Mouse (Mus musculus): ENCODE measurements around the gene Adh6a. TPM values are rescaled to one million over a fixed set of nuclear protein-coding genes. Genes with fewer than 3 reads are reported as not detected.
"Not testable (repeated sequence)": the region's sequence is repeated elsewhere in the genome, so short reads cannot be mapped to it uniquely, and the experiment has no call there.

Adh6a gene
- total RNA-seq, 2 experiments from 2014 or later, result not detected

- no peak for DNase-seq (ENCODE audit: low spot score in 2 of 2)
Observed at GRCm38 (mm10) chr3:138325001-138325400, 11.9 kb downstream of the Adh6a start.

DNA sequence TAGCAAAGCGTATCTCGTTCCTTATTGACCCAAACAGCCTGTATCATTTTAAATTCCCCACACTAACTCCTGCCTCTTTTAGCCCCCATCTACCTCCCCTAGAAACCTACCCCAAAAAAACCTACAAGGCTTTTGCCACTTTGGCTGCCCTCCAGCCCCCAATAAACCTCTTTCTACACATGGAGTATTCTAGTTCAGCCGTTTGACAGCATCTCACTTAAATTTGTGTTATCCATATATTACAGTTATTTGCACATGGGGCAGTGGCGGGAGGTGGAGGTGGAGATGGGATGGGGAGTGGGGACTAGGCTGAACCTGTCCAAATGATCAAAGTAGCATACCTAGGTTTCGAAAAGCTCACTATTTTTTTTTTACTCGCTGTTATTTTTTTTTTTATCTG, 12.4 kb downstream of the Adh6a start:
- DNase-seq (ENCODE audit: low spot score in 2 of 2), result no peak

DNA sequence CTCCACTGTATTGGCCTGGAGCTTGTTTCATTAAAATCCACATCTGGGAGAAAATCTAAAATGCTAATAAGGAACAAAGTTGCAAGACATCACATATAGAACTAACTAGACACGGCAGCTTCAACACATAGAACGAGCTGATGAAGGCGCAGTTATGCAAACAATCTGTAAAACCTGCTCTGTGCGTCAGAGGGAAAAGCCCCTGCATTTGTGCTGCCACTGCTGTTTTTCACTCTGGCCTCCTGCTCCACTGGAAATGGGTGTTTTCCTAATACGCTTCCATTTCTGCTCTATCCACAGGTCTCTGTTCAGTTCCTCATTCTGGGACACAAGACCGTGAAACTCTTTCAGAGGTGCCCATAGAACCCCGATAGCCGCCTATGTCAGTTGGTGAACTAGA, 20.8 kb downstream of the Adh6a start:
- no peak for DNase-seq (ENCODE audit: low spot score in 2 of 2)

DNA sequence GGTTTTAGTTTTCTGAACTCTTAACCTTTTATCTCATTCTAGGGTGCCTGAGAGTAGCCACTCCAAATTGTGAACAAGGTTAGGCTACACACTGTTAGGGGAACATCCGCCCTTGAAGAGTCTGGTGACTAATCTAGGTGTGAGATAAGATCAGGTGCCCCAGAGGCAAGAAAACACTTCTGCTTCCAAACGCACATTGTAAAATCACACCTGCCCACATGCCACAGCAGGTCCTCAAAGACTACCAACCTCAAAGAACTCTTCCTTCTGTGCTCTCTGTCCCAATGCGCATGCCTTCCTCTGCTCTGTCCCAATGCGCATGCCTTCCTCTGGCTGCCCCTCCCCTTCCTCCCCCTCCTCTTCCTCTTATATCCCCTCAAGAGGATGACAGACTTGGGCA, 21.2 kb downstream of the Adh6a start:
- no peak for DNase-seq (ENCODE audit: low spot score in 2 of 2)

GRCm38 (mm10) chr3:138335566-138335965, 22.5 kb downstream of the Adh6a start:
- no peak for DNase-seq (ENCODE audit: low spot score in 2 of 2)

DNA sequence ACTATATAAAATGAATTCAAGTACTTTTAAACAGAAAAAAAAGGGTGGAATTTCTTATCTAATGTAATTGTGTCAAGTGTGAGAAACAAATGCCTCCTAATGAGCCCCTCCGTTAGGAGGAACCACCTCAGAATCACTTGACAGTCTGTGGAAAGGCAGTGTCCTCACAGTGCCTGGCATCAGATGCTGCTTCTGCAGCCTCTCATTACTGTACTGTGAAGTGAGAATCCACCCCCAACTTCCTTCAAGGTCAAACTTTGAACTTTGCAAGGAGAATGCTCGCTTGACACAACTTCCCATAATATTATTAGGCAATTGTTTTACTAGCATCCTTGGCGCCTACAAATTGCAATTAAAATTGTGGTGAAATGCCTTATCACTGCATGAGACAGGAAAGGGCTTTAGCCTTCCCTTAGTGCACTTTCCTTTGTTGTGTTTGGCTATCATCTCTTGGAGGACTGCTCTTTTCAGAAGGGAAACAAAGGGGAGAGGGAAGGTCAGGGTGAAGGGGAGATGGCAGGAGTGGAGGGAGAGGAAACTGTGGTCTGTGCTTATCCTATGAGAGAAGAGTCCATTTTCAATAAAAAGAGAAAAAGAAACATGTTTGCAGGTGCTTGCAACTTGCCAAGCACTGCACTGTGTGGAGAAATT, 23.1 kb downstream of the Adh6a start:
- no peak for DNase-seq (ENCODE audit: low spot score in 2 of 2)

DNA sequence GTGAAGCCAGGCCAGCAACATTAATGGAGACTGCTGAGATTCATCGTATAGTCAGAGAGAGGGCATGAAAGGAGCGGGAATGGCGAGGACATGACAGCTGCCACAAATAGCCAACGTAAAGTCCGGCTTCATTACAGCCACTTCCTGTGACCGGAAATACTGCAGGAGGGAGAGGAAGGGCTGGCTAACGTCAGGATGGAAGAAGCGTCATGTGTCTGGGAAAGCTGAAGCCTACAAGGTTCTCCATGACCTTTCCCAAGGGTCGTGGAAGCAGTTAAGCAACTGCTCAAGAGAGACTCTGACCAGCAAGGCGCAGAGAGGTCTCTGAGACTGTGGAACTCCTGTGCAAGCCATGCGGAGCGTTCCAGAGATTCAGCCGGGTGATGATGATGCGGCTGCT, 28.4 kb downstream of the Adh6a start, which contains the start of gene Adh6b:
Gene Adh6b (plus strand): TSS at position 305 of the 400 bp plus-strand sequence.
- DNase-seq (ENCODE audit: low spot score in 2 of 2), result no peak

GRCm38 (mm10) chr3:138347041-138347440, 34.0 kb downstream of the Adh6a start:
- no peak for DNase-seq (ENCODE audit: low spot score in 2 of 2)

DNA sequence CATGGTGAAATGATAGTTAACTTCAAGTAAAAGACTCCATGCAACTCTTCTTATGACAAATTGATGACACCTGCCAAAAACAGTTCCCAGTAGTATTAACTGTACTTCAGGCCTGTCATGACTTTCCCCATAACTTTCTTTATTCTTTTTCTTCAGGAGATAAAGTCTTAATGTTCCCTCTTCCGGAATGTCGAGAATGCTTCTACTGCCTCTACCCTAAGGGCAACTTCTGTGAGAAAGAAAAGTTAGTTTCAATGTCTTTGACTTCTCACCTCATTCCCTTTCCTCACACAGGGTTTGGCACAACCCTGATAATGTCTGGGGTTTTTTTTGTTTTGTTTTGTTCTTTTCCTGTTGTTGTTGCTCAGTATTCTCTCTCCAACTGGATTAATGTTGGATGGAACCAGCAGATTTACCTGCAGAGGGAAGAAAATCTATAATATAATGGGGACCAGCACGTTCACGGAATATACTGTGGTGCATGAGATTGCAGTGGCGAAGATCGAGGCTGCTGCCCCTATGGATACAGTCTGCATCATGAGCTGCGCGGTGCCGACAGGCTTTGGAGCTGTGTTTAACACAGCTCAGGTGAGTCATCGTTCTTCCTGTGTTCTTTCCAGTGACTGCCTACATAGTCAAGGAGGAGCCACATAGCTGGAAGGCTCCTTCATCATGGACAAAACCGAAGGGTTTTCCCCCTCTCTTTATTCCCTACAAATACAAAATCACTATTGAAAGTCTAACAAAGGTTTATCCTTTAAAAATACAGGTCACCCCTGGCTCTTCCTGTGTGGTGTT, 39.1 kb downstream of the Adh6a start:
- no peak for DNase-seq (ENCODE audit: low spot score in 2 of 2)

GRCm38 (mm10) chr3:138358856-138359255, 45.8 kb downstream of the Adh6a start:
- DNase-seq (ENCODE audit: low spot score in 2 of 2), result no peak

- DNase-seq (ENCODE audit: low spot score in 2 of 2), result no peak
Observed at GRCm38 (mm10) chr3:138360721-138361120, 47.6 kb downstream of the Adh6a start.

DNA sequence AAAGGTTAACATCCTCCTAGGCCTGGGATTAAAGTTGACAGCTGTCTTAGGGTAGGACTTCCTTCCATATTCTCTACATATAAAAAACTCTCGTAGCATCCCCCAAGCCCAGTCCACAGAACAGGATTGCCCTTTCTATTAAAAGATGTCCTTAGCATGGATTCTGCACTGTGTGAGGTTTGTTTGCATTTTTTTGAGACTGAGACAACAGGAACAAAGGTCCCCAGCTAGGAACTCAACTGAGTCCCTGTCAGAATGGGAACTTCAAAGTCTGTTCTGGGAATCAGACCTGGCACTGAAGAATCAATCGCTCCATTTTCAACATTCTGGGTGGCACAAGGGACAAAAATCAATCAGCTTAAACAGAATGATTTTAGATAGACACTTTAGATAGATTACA, 49.8 kb downstream of the Adh6a start:
- DNase-seq (ENCODE audit: low spot score in 2 of 2), result no peak

DNA sequence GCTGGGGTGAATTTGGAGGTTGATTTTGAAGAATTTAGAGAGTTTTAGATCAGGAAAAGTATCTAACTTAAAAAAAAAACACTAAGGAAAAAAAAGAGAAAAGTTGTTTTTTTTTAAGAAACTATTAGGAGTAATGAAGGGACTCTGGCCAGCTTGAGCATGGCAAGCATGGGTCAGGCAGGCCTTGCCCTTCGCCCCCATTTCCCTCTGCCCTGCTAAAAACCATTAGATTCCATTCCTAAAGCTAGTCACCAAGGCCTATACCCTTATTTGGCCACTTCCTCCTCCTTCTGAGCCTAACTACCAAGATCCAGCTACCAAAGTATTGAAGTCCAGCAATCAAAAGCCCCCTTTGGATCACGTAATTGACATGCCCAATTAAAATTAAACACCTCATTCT, 53.1 kb downstream of the Adh6a start:
- DNase-seq (ENCODE audit: low spot score in 2 of 2), result no peak

DNA sequence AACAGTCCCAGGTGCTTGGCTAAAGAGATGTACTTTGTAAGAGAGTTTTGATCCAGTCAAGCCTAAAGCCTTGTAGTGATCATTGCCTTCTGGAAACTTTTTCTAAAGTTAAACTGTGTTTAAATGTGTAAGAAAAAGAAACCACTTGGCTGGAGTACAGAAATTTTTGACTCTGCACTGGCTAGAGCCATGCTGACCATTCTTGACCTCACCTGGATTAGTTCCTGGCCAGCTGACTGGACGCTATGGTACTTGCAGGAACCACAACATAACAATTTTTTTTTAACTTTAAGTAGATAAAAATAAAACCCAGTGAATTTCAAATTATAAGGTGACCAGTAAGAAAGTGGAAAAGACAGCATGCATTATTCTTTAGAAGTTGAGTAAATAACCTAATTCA, 56.5 kb downstream of the Adh6a start:
- DNase-seq (ENCODE audit: low spot score in 2 of 2), result no peak

- not testable (repeated sequence) for DNase-seq (ENCODE audit: low spot score in 2 of 2)
Observed at GRCm38 (mm10) chr3:138370289-138370688, 57.2 kb downstream of the Adh6a start.

DNA sequence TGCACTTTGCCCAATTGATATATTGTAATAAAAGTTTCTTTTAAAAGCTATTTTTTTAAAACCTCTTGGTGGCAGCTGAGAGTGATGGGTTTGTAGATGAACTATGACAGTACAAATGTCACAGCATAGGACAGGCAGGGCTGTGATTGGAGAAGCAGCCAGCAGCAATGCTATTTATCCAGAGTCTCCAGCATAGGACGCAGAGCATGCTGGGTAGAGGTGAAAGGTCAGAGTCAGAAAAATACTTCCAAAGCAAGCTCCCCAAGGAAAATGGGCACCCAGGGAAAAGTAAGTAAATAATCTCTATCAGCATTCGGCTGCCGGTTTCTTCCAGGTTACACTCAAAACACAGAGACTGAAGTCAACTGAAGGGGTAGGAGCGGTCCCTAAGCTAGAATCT, 60.8 kb downstream of the Adh6a start:
- DNase-seq (ENCODE audit: low spot score in 2 of 2), result no peak

DNA sequence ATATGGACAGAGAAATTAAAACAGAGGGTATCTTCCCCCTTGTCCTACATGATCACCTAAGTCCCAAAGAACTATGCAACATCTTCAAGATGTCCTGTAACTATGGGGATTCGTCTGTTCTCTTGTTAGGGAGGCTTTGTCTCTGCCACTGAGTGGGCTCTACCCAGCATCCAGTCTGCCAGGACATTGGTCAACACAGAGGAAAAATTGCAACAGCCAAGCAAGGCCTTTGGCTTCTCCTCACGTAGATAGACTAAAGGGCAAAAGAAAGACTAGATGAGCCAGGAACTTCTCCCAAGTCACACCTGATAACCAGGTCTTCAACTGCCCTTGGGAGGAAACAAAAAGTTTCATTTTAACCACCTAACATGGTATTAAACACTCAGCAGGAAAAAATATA, 62.1 kb downstream of the Adh6a start:
- DNase-seq (ENCODE audit: low spot score in 2 of 2), result no peak

Other genes with a start within 250 kb of the Adh6a start
- 1 to 10 TPM; 2.2 to 3.9 TPM for gene 1110002E22Rik, start 248.2 kb upstream of the Adh6a start, total RNA-seq (2021)
- gene Gm5105, start 245.9 kb upstream of the Adh6a start, total RNA-seq (2021), result under 1 TPM in 1 of 2 experiments, not detected in 1; 0.21 TPM
- 1 to 10 TPM; 4.0 to 4.9 TPM for gene Trmt10a, start 169.8 kb upstream of the Adh6a start, total RNA-seq (2021)
- 1 to 10 TPM; 6.1 to 8.5 TPM for gene Mttp, start 168.3 kb upstream of the Adh6a start, total RNA-seq (2021)
- gene 4930579F01Rik, start 119.5 kb upstream of the Adh6a start, total RNA-seq (2021), result not detected
- not detected for gene Adh7, start 95.5 kb upstream of the Adh6a start, total RNA-seq (2021)
- under 1 TPM; 0.60 to 0.96 TPM for gene Adh1, start 52.3 kb upstream of the Adh6a start, total RNA-seq (2021)
- gene Adh6b, start 28.5 kb downstream of the Adh6a start, total RNA-seq (2021), result not detected
- not detected for gene Adh4, start 102.2 kb downstream of the Adh6a start, total RNA-seq (2021)
- gene Adh5, start 129.8 kb downstream of the Adh6a start, total RNA-seq (2021), result 10 to 100 TPM; 62.1 to 62.6 TPM
- 10 to 100 TPM; 43.7 to 46.0 TPM for gene Metap1, start 176.2 kb downstream of the Adh6a start, total RNA-seq (2021)
- gene Eif4e, start 212.9 kb downstream of the Adh6a start, total RNA-seq (2021), result 100 to 1,000 TPM; 189 to 215 TPM